Mouse (Mus musculus) thymus, adult 2 months (tissue): Measurements from ENCODE around the gene Casp7. TPM values are rescaled to one million over a fixed set of nuclear protein-coding genes. Genes with fewer than 3 reads are reported as not detected.

Source experiments
- DNase-seq: peaks from one replicate; pipeline ENCODE4 v3.0.0; 2021
- H3K27ac ChIP-seq: fragments of 200-500 bp; 2 replicates; pipeline ENCODE4 v1.5.1; 2012; ENCODE audit warnings: low read length, control low read depth; ENCODE audit not compliant: control insufficient read depth, insufficient read depth
- H3K27me3 ChIP-seq: fragments of 200-500 bp; 2 replicates; pipeline ENCODE4 v1.6.1; 2012; ENCODE audit warnings: mild to moderate bottlenecking, low read length, moderate library complexity, mixed read lengths; ENCODE audit not compliant: control insufficient read depth, insufficient read depth
- H3K36me3 ChIP-seq: fragments of 200-500 bp; 2 replicates; pipeline ENCODE4 v1.6.1; 2012; ENCODE audit warnings: mild to moderate bottlenecking, low read length, moderate library complexity; ENCODE audit not compliant: control insufficient read depth, insufficient read depth
- H3K4me1 ChIP-seq: fragments of 200-500 bp; replicated peaks from 2 replicates; pipeline ENCODE4 v1.6.1; 2012; ENCODE audit warnings: low read length; ENCODE audit not compliant: control insufficient read depth, insufficient read depth
- H3K4me3 ChIP-seq: fragments of 200-500 bp; 2 replicates; pipeline ENCODE4 v1.5.1; 2012; ENCODE audit warnings: mild to moderate bottlenecking, low read length, control low read depth, moderate library complexity; ENCODE audit not compliant: control insufficient read depth, insufficient read depth
- CTCF ChIP-seq: fragments of 200-500 bp; IDR thresholded peaks from 2 replicates; pipeline ENCODE4 v1.5.1; 2012; ENCODE audit warnings: mild to moderate bottlenecking, control low read depth, low read length, moderate library complexity, borderline replicate concordance; ENCODE audit not compliant: control insufficient read depth, poor library complexity, insufficient read depth; ENCODE audit errors: extremely low read depth
- POLR2A ChIP-seq: fragments of 200-500 bp; IDR thresholded peaks from 2 replicates; pipeline ENCODE4 v1.6.1; 2012; ENCODE audit warnings: mild to moderate bottlenecking, low read length, control low read depth, moderate library complexity; ENCODE audit not compliant: control insufficient read depth, poor library complexity, insufficient read depth; ENCODE audit errors: extremely low read depth
- WGBS: fragments of 180-500 bp; shearing (Covaris S2); methylation state at CpG from one replicate; pipeline ENCODE4 v1.1.7; 2018; 5-methylcytosine and 5-hydroxymethylcytosine counted together
- polyA plus RNA-seq: library from polyadenylated mRNA; depleted of rRNA; stranded (reverse); fragments of >200 nt; gene quantifications from 2 replicates; pipeline ENCODE4 v1.2.3, GENCODE M21; 2012

The Casp7 gene
- polyA plus RNA-seq, 1 experiment, result 19.6 TPM

GRCm38 (mm10) chr19:56358890-56359289, 38.0 kb upstream of the Casp7 start:
- no peak overlapping the region for H3K4me3 ChIP-seq
- no peaks in the 10 kb centered on the region for H3K36me3 ChIP-seq
- no peak overlapping the region for H3K27ac ChIP-seq
- no peak for DNase-seq
- peaks cover 4% of the 10 kb centered on the region for H3K4me1 ChIP-seq
- 52% methylated on average over 2 of the region's 2 CpGs for WGBS
- TF ChIP-seq POLR2A, result no peak
- no peak for TF ChIP-seq CTCF
- no peaks in the 10 kb centered on the region for H3K27me3 ChIP-seq

- 19% methylated on average over 15 of the region's 15 CpGs for WGBS
- H3K4me3 ChIP-seq, result no peak overlapping the region
Measured at GRCm38 (mm10) chr19:56363721-56364460, 33.0 kb upstream of the Casp7 start.

DNA sequence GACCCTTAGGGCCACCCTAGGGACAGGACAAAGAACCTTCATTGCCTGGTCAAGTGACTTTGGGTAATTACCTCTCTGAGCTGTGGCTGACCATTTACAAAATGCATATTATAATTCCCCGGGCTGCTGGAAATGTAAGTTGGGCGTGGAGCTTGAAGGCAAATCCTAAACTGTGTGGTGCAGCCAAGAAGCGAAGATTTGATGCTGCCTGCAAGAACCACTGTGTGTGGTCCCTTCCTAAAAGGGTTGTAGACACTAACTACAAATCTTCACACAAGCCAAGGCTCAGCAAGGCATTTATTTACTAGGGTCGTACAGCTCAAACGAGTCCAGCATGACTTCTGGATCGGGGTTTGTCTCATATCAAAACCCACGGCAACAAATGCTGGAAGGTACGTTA, 32.4 kb upstream of the Casp7 start:
- Histone ChIP-seq H3K4me1 (peaks cover 26% of the 10 kb centered on the region), H3K27ac (peak overlapping the region; percentile 93), H3K36me3 (no peaks in the 10 kb centered on the region), H3K27me3 (no peaks in the 10 kb centered on the region), H3K4me3 (no peak overlapping the region)
- TF ChIP-seq POLR2A (no peak), CTCF (no peak)
- WGBS, result 96% methylated on average over 8 of the region's 8 CpGs
- no peak for DNase-seq

More at GRCm38 (mm10) chr19:56363721-56364460, 33.0 kb upstream of the Casp7 start:
- no peaks in the 10 kb centered on the region for H3K27me3 ChIP-seq
- H3K27ac ChIP-seq, result peak overlapping the region; percentile 93
- no peak for TF ChIP-seq CTCF
- TF ChIP-seq POLR2A, result no peak
- H3K36me3 ChIP-seq, result no peaks in the 10 kb centered on the region
- peaks cover 21% of the 10 kb centered on the region for H3K4me1 ChIP-seq
- DNase-seq, result peak; percentile 68

- WGBS, result 94% methylated on average over 11 of the region's 11 CpGs
Measured at GRCm38 (mm10) chr19:56366168-56366567, 30.8 kb upstream of the Casp7 start.

GRCm38 (mm10) chr19:56366625-56367024, 30.3 kb upstream of the Casp7 start:
- DNase-seq, result no peak
- H3K4me3 ChIP-seq, result no peak overlapping the region
- no peak overlapping the region for H3K27ac ChIP-seq
- no peaks in the 10 kb centered on the region for H3K36me3 ChIP-seq
- peaks cover 26% of the 10 kb centered on the region for H3K4me1 ChIP-seq
- TF ChIP-seq CTCF (no peak), POLR2A (no peak)
- 92% methylated on average over 9 of the region's 9 CpGs for WGBS
- H3K27me3 ChIP-seq, result no peaks in the 10 kb centered on the region

More at GRCm38 (mm10) chr19:56366168-56366567, 30.8 kb upstream of the Casp7 start:
- H3K27me3 ChIP-seq, result no peaks in the 10 kb centered on the region
- H3K4me1 ChIP-seq, result peaks cover 26% of the 10 kb centered on the region
- no peak overlapping the region for H3K27ac ChIP-seq
- DNase-seq, result no peak
- TF ChIP-seq CTCF (no peak), POLR2A (no peak)
- H3K36me3 ChIP-seq, result no peaks in the 10 kb centered on the region
- H3K4me3 ChIP-seq, result no peak overlapping the region

DNA sequence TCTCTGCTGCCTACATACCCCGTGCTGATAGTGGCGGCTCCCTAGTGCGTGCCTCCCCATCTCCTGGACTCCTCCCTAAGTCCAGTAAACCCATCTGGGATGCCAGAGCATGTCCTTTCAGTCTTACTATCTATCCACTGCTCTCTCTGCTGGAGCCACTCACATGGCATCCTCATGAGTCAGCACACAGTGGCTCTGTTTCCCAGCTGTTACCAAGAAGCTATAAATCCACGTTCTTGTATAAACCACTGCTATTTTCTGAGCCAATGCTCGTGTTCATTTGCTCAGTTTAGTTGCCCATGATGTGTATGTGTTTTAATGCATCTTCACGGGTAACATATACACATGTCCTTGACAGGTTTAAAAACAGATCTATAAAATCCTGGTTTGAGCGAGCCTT, 29.2 kb upstream of the Casp7 start:
- Histone ChIP-seq H3K36me3 (no peaks in the 10 kb centered on the region), H3K27me3 (no peaks in the 10 kb centered on the region), H3K4me3 (no peak overlapping the region), H3K4me1 (peaks cover 26% of the 10 kb centered on the region), H3K27ac (no peak overlapping the region)
- WGBS, result 83% methylated on average over 7 of the region's 7 CpGs
- no peak for TF ChIP-seq POLR2A
- TF ChIP-seq CTCF, result no peak
- no peak for DNase-seq

DNA sequence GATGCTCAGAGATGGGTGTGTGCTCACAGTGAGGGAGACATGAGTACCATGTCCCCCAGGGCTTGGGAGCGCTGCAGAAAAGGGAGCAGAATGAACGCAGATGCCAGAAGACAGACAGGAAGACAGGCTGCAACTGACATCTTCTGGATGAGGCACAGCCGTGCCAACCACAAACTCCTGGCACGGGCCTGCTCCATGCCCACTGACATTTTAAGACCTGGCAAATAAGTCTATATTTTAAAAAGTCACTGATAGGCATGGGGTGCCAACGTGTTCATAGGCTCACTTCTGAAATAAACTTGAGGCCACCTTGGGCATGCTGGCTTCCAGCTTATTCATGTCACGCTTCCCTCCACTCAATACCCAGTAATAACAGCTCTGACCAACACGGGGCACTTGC, 28.0 kb upstream of the Casp7 start:
- peak; percentile 39 for DNase-seq
- H3K4me1 ChIP-seq, result peaks cover 22% of the 10 kb centered on the region
- H3K4me3 ChIP-seq, result no peak overlapping the region
- no peak for TF ChIP-seq CTCF
- no peak for TF ChIP-seq POLR2A
- no peak overlapping the region for H3K27ac ChIP-seq
- H3K27me3 ChIP-seq, result no peaks in the 10 kb centered on the region
- 27% methylated on average over 7 of the region's 7 CpGs for WGBS
- H3K36me3 ChIP-seq, result no peaks in the 10 kb centered on the region
